Mouse (Mus musculus) ES-E14 (cell line): ENCODE data around the gene Sla2. TPM values are rescaled to one million over a fixed set of nuclear protein-coding genes. Genes with fewer than 3 reads are reported as not detected.
"Not testable (repeated sequence)": the region's sequence is repeated elsewhere in the genome, so short reads cannot be mapped to it uniquely, and the experiment has no call there.

Experiments
- DNase-seq: peaks from one replicate; pipeline ENCODE4 v3.0.0-alpha.2; 2013; ENCODE audit warnings: low read depth, low spot score
- H3K27ac ChIP-seq: 2 replicates; pipeline ENCODE4 v1.5.1; 2012; ENCODE audit warnings: low read depth, mild to moderate bottlenecking, low read length, moderate library complexity, mixed read lengths; ENCODE audit not compliant: poor library complexity, insufficient read depth, severe bottlenecking
- H3K36me3 ChIP-seq: 2 replicates; pipeline ENCODE4 v1.6.1; 2012; ENCODE audit warnings: mild to moderate bottlenecking, low read length, moderate library complexity, mixed read lengths; ENCODE audit not compliant: control insufficient read depth, poor library complexity, insufficient read depth, severe bottlenecking
- H3K4me1 ChIP-seq, 2 experiments: fragments of 150-350 bp in 1 of 2; sonication (generic) in 1 of 2; 2 replicates each; pipeline ENCODE4 v1.6.1; 2012; ENCODE audit warnings: low read length in 2 of 2, mild to moderate bottlenecking in 1 of 2, mixed read lengths in 1 of 2; ENCODE audit not compliant: control insufficient read depth in 2 of 2, insufficient read depth in 2 of 2, poor library complexity in 1 of 2
- H3K4me3 ChIP-seq, 2 experiments: fragments of 150-350 bp in 1 of 2; sonication (generic) in 1 of 2; 2 replicates each; pipeline ENCODE4 v1.5.1; 2012; ENCODE audit warnings: low read length in 2 of 2, low read depth in 1 of 2, mild to moderate bottlenecking in 1 of 2, mixed read lengths in 1 of 2; ENCODE audit not compliant: insufficient read depth in 1 of 2, poor library complexity in 1 of 2, severe bottlenecking in 1 of 2
- H3K9ac ChIP-seq: 2 replicates; pipeline ENCODE4 v1.6.1; 2012; ENCODE audit warnings: low read depth, mild to moderate bottlenecking, low read length, mixed read lengths; ENCODE audit not compliant: poor library complexity, insufficient read depth, severe bottlenecking
- H3K9me3 ChIP-seq: fragments of 150-350 bp; sonication (generic); 2 replicates; pipeline ENCODE4 v1.6.1; 2012; ENCODE audit warnings: low read depth, mild to moderate bottlenecking, low read length; ENCODE audit not compliant: control insufficient read depth, insufficient read depth
- CHD2 ChIP-seq: IDR thresholded peaks from 2 replicates; pipeline ENCODE4 v1.6.1; 2014; ENCODE audit warnings: mild to moderate bottlenecking, low read depth, low read length, inconsistent platforms
- HCFC1 ChIP-seq: IDR thresholded peaks from 2 replicates; pipeline ENCODE4 v1.6.1; 2012; ENCODE audit warnings: low read length, inconsistent platforms, borderline replicate concordance; ENCODE audit not compliant: insufficient read depth
- MAFK ChIP-seq: IDR thresholded peaks from 2 replicates; pipeline ENCODE4 v1.6.1; 2014; ENCODE audit warnings: mild to moderate bottlenecking, low read depth, low read length, inconsistent platforms; ENCODE audit not compliant: insufficient read depth
- ZC3H11A ChIP-seq: IDR thresholded peaks from 2 replicates; pipeline ENCODE4 v1.6.1; 2012; ENCODE audit warnings: low read depth, mild to moderate bottlenecking, inconsistent platforms, low read length, borderline replicate concordance
- ZNF384 ChIP-seq: IDR thresholded peaks from 2 replicates; pipeline ENCODE4 v1.6.1; 2012; ENCODE audit warnings: low read depth, low read length, inconsistent platforms
- in situ Hi-C, 2 experiments: fragments of 600-800 bp; cut with MboI; formaldehyde crosslinking; loops; one replicate each; pipeline ENCODE4 v1.15.1; 2025; ENCODE audit warnings: low sequenced_read_pairs in 2 of 2, inconsistent platforms in 1 of 2; ENCODE audit not compliant: unreplicated experiment in 2 of 2
- total RNA-seq: library from RNA; depleted of rRNA; stranded (reverse); fragments of 300-350 nt; gene quantifications from 2 replicates; pipeline ENCODE4 v1.2.3, GENCODE M21; 2012

Gene Sla2
- total RNA-seq, 1 experiment = 5.3 TPM

- no peak overlapping the region for H3K9ac ChIP-seq
Measured at GRCm38 (mm10) chr2:156929519-156930120, 42.6 kb upstream of the Sla2 start.

GRCm38 (mm10) chr2:156928606-156929005 is 41.6 kb upstream of the Sla2 start:
- Histone ChIP-seq H3K9ac (no peak overlapping the region), H3K36me3 (no peaks in the 10 kb centered on the region), H3K4me1 (no peaks in the 10 kb centered on the region), H3K9me3 (no peaks in the 10 kb centered on the region), H3K4me3 (no peak overlapping the region), H3K27ac (no peak overlapping the region)
- no peak for DNase-seq
- TF ChIP-seq ZNF384 (no peak), ZC3H11A (no peak), MAFK (no peak), CHD2 (no peak), HCFC1 (no peak)
- in situ Hi-C loops = no loop called here

More at GRCm38 (mm10) chr2:156929519-156930120, 42.6 kb upstream of the Sla2 start:
- Histone ChIP-seq H3K36me3 (no peaks in the 10 kb centered on the region), H3K4me1 (no peaks in the 10 kb centered on the region), H3K4me3 (no peak overlapping the region), H3K9me3 (no peaks in the 10 kb centered on the region), H3K27ac (no peak overlapping the region)
- DNase-seq = no peak
- TF ChIP-seq HCFC1 = no peak
- no peak for TF ChIP-seq ZC3H11A
- TF ChIP-seq CHD2 = no peak
- no peak for TF ChIP-seq ZNF384
- in situ Hi-C loops = no loop called here

- in situ Hi-C loops = no loop called here
- TF ChIP-seq CHD2 = no peak
- no peak for TF ChIP-seq ZNF384
- TF ChIP-seq ZC3H11A = no peak
- no peak for TF ChIP-seq HCFC1
- no peak for TF ChIP-seq MAFK
- Histone ChIP-seq H3K4me3 (no peak overlapping the region), H3K4me1 (no peaks in the 10 kb centered on the region), H3K36me3 (no peaks in the 10 kb centered on the region), H3K27ac (no peak overlapping the region), H3K9me3 (no peaks in the 10 kb centered on the region), H3K9ac (no peak overlapping the region)
- DNase-seq = no peak
Measured at GRCm38 (mm10) chr2:156927663-156928062, 40.7 kb upstream of the Sla2 start.

- in situ Hi-C loops = not testable (repeated sequence)
Measured at GRCm38 (mm10) chr2:156925611-156926010, 38.6 kb upstream of the Sla2 start.

GRCm38 (mm10) chr2:156925075-156925474 is 38.1 kb upstream of the Sla2 start:
- H3K4me1 ChIP-seq, in situ Hi-C loops, DNase-seq, H3K4me3 ChIP-seq, H3K36me3 ChIP-seq, H3K9me3 ChIP-seq, H3K27ac ChIP-seq, H3K9ac ChIP-seq: not testable (repeated sequence)

More at GRCm38 (mm10) chr2:156925611-156926010, 38.6 kb upstream of the Sla2 start:
- DNase-seq, H3K4me3 ChIP-seq, H3K9ac ChIP-seq, H3K9me3 ChIP-seq, H3K27ac ChIP-seq, H3K36me3 ChIP-seq, H3K4me1 ChIP-seq: not testable (repeated sequence)
